Mouse (Mus musculus) CH12.LX (cell line): ENCODE results near the gene Pcsk2. TPM values are rescaled to one million over a fixed set of nuclear protein-coding genes. Genes with fewer than 3 reads are reported as not detected.

Experiments
- DNase-seq: peaks from one replicate; pipeline ENCODE4 v3.0.0-alpha.2; 2013; ENCODE audit errors: extremely low read depth
- H3K27ac ChIP-seq: 2 replicates; pipeline ENCODE4 v1.5.1; 2012; ENCODE audit warnings: low read depth, mild to moderate bottlenecking, control low read depth, moderate library complexity; ENCODE audit not compliant: insufficient read depth
- H3K27me3 ChIP-seq: replicated peaks from 2 replicates; pipeline ENCODE3; 2012; ENCODE audit warnings: inconsistent platforms
- H3K36me3 ChIP-seq, 2 experiments: replicated peaks in 1 of 2; 2 replicates each; pipeline versions ENCODE3 to v1.6.1; 2012; ENCODE audit warnings: inconsistent platforms in 1 of 2, low read length in 1 of 2, mild to moderate bottlenecking in 1 of 2, mixed read lengths in 1 of 2, moderate library complexity in 1 of 2; ENCODE audit not compliant: control insufficient read depth in 1 of 2, insufficient read depth in 1 of 2
- H3K4me1 ChIP-seq, 2 experiments: 2 replicates each; pipeline ENCODE4 v1.6.1; 2012; ENCODE audit warnings: inconsistent platforms in 1 of 2, moderate library complexity in 1 of 2; ENCODE audit not compliant: insufficient read depth in 2 of 2, control insufficient read depth in 1 of 2
- H3K4me2 ChIP-seq: 2 replicates; pipeline ENCODE4 v1.6.1; 2012; ENCODE audit warnings: low read depth, mild to moderate bottlenecking, control low read depth; ENCODE audit not compliant: poor library complexity, insufficient read depth, severe bottlenecking
- H3K4me3 ChIP-seq, 3 experiments: fragments of 150-350 bp in 1 of 3; sonication (generic) in 1 of 3; replicated peaks in 1 of 3; 2 replicates each; pipeline versions ENCODE3 to v1.5.1; 2011 to 2012; ENCODE audit warnings: low read depth in 2 of 3, low read length in 2 of 3, mild to moderate bottlenecking in 2 of 3, moderate library complexity in 2 of 3, control low read depth in 1 of 3, improper control_type of control experiment in 1 of 3, inconsistent platforms in 1 of 3, mixed read lengths in 1 of 3; ENCODE audit not compliant: poor library complexity in 1 of 3
- H3K79me2 ChIP-seq: replicated peaks from 2 replicates; pipeline ENCODE4 v1.6.1; 2012; ENCODE audit warnings: mild to moderate bottlenecking, moderate library complexity; ENCODE audit not compliant: control insufficient read depth, poor library complexity, insufficient read depth, severe bottlenecking; ENCODE audit errors: extremely low read depth
- H3K9ac ChIP-seq: 2 replicates; pipeline ENCODE4 v1.6.1; 2012; ENCODE audit warnings: low read depth, mild to moderate bottlenecking, control low read depth, moderate library complexity; ENCODE audit not compliant: insufficient read depth
- H3K9me3 ChIP-seq: replicated peaks from 2 replicates; pipeline ENCODE3; 2012; ENCODE audit warnings: low read length, inconsistent platforms, mixed read lengths
- BHLHE40 ChIP-seq: IDR thresholded peaks from 2 replicates; pipeline ENCODE4 v1.6.1; 2011; ENCODE audit warnings: mild to moderate bottlenecking, low read depth, low read length, improper control_type of control experiment
- CHD1 ChIP-seq: IDR thresholded peaks from 2 replicates; pipeline ENCODE4 v1.6.1; 2012; ENCODE audit warnings: low read depth, low read length, improper control_type of control experiment, inconsistent platforms
- CTCF ChIP-seq, 2 experiments: IDR thresholded peaks in 1 of 2; conservative IDR thresholded peaks in 1 of 2; 2 replicates each; pipeline ENCODE4 v1.5.1; 2011 to 2012; ENCODE audit warnings: low read depth in 2 of 2, low read length in 2 of 2, improper control_type of control experiment in 1 of 2, inconsistent platforms in 1 of 2, mild to moderate bottlenecking in 1 of 2, moderate library complexity in 1 of 2
- ETS1 ChIP-seq: conservative IDR thresholded peaks from 2 replicates; pipeline ENCODE4 v1.6.1; 2012; ENCODE audit warnings: low read depth, mild to moderate bottlenecking, inconsistent platforms, low read length, improper control_type of control experiment, moderate library complexity
- GABPA ChIP-seq: IDR thresholded peaks from 2 replicates; pipeline ENCODE4 v1.6.1; 2012; ENCODE audit warnings: low read depth, low read length, improper control_type of control experiment, inconsistent platforms; ENCODE audit not compliant: insufficient replicate concordance
- HCFC1 ChIP-seq: IDR thresholded peaks from 2 replicates; pipeline ENCODE4 v1.6.1; 2012; ENCODE audit warnings: low read depth, mild to moderate bottlenecking, inconsistent platforms, low read length, improper control_type of control experiment
- IRF4 ChIP-seq: IDR thresholded peaks from 2 replicates; pipeline ENCODE4 v1.6.1; 2014; ENCODE audit warnings: low read depth, mild to moderate bottlenecking, inconsistent platforms, low read length, improper control_type of control experiment
- JUND ChIP-seq: conservative IDR thresholded peaks from 2 replicates; pipeline ENCODE4 v1.6.1; 2011; ENCODE audit warnings: low read depth, low read length, improper control_type of control experiment
- KAT2A ChIP-seq: IDR thresholded peaks from 2 replicates; pipeline ENCODE4 v1.6.1; 2012; ENCODE audit warnings: low read length, improper control_type of control experiment, inconsistent platforms; ENCODE audit not compliant: insufficient replicate concordance
- MAX ChIP-seq: IDR thresholded peaks from 2 replicates; pipeline ENCODE4 v1.6.1; 2011; ENCODE audit warnings: low read length, improper control_type of control experiment
- MAZ ChIP-seq: IDR thresholded peaks from 2 replicates; pipeline ENCODE4 v1.6.1; 2012; ENCODE audit warnings: low read depth, mild to moderate bottlenecking, inconsistent platforms, low read length, improper control_type of control experiment, moderate library complexity
- MEF2A ChIP-seq: IDR thresholded peaks from 2 replicates; pipeline ENCODE4 v1.6.1; 2014; ENCODE audit warnings: low read depth, mild to moderate bottlenecking, inconsistent platforms, low read length, improper control_type of control experiment, borderline replicate concordance
- PAX5 ChIP-seq: IDR thresholded peaks from 2 replicates; pipeline ENCODE4 v1.6.1; 2012; ENCODE audit warnings: low read length, inconsistent platforms, mixed read lengths
- POLR2A ChIP-seq: IDR thresholded peaks from 2 replicates; pipeline ENCODE4 v1.6.1; 2011; ENCODE audit warnings: low read depth, mild to moderate bottlenecking, improper control_type of control experiment, low read length
- SIN3A ChIP-seq: IDR thresholded peaks from 2 replicates; pipeline ENCODE4 v1.6.1; 2012; ENCODE audit warnings: low read length, improper control_type of control experiment, inconsistent platforms
- SMC3 ChIP-seq: IDR thresholded peaks from 2 replicates; pipeline ENCODE4 v1.6.1; 2011; ENCODE audit warnings: low read depth, low read length, improper control_type of control experiment
- TBP ChIP-seq: conservative IDR thresholded peaks from 2 replicates; pipeline ENCODE4 v1.6.1; 2011; ENCODE audit warnings: low read depth, low read length, improper control_type of control experiment
- TCF12 ChIP-seq: IDR thresholded peaks from 2 replicates; pipeline ENCODE4 v1.6.1; 2014; ENCODE audit warnings: low read depth, mild to moderate bottlenecking, inconsistent platforms, low read length, improper control_type of control experiment
- UBTF ChIP-seq: IDR thresholded peaks from 2 replicates; pipeline ENCODE4 v1.6.1; 2012; ENCODE audit warnings: low read depth, mild to moderate bottlenecking, inconsistent platforms, low read length, improper control_type of control experiment, moderate library complexity
- USF2 ChIP-seq: conservative IDR thresholded peaks from 2 replicates; pipeline ENCODE4 v1.6.1; 2011; ENCODE audit warnings: low read depth, low read length, improper control_type of control experiment
- ZKSCAN1 ChIP-seq: IDR thresholded peaks from 2 replicates; pipeline ENCODE4 v1.6.1; 2012; ENCODE audit warnings: low read depth, inconsistent platforms, low read length, improper control_type of control experiment, borderline replicate concordance
- ZMIZ1 ChIP-seq: IDR thresholded peaks from 2 replicates; pipeline ENCODE4 v1.6.1; 2012; ENCODE audit warnings: low read depth, mild to moderate bottlenecking, inconsistent platforms, low read length, improper control_type of control experiment
- dilution Hi-C: fragments of 300-500 bp; cut with MboI; formaldehyde crosslinking; loops from 2 replicates; pipeline ENCODE4 v1.14.3; 2020; ENCODE audit warnings: low sequenced_read_pairs; ENCODE audit not compliant: extremely low pct_unique_long_range_greater_than_20kb, extremely low pct_ligation_motif_present
- in situ Hi-C: fragments of 300-500 bp; cut with MboI; formaldehyde crosslinking; loops from 3 replicates; pipeline ENCODE4 v1.14.3; 2019; ENCODE audit warnings: low sequenced_read_pairs, low pct_ligation_motif_present, low pct_unique_long_range_greater_than_20kb, mixed read lengths
- polyA plus RNA-seq: library from polyadenylated mRNA; unstranded; fragments of >175 nt; gene quantifications from 2 replicates; pipeline ENCODE4 v1.2.1, GENCODE M21; 2012; ENCODE audit warnings: low read depth; ENCODE audit not compliant: insufficient read length
- total RNA-seq, 2 experiments: library from RNA; depleted of rRNA; stranded (reverse); fragments of 300-350 nt in 1 of 2; fragments of >200 nt in 1 of 2; gene quantifications; 2 replicates each; pipeline ENCODE4 v1.2.3; 2012 to 2014

Pcsk2 gene
- total and polyA plus RNA-seq, 3 experiments = not detected

DNA sequence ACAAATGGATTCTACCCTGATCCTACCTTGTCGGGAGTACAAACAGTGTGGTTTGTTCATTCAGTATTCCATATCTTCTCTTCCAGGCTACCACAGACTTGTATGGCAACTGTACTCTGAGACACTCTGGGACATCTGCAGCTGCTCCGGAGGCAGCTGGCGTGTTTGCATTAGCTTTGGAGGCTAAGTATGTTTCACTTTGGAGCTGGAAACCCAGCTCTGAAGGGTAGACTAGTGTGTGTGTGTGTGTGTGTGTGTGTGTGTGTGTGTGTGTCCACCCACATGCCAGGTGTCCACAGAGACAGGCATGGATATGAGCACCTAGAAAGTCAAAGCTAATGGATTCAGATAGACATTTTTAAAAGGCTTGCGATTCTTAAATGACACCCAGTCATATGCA is 249.9 kb downstream of the Pcsk2 start:
- no peak overlapping the region for H3K4me3 ChIP-seq
- dilution Hi-C loops = no loop called here
- H3K36me3 ChIP-seq = no peaks in the 10 kb centered on the region
- H3K4me1 ChIP-seq = no peaks in the 10 kb centered on the region
- H3K9ac ChIP-seq = no peak overlapping the region
- no peak overlapping the region for H3K4me2 ChIP-seq
- DNase-seq = no peak
- TF ChIP-seq MEF2A (no peak), ZMIZ1 (no peak), TBP (no peak), ETS1 (no peak), BHLHE40 (no peak), USF2 (no peak), HCFC1 (no peak), PAX5 (no peak), CHD1 (no peak), MAZ (no peak), JUND (no peak), TCF12 (no peak), UBTF (no peak), GABPA (no peak), IRF4 (no peak), CTCF (conservative IDR thresholded peaks at IDR 0.05 in 1 of 2, IDR thresholded peaks at IDR 0.05 in 1 of 2; ENCODE audit: low read depth in 2 of 2, low read length in 2 of 2) (no peak), SMC3 (no peak), SIN3A (no peak)
- H3K27ac ChIP-seq = no peak overlapping the region
- H3K9me3 ChIP-seq = no peaks in the 10 kb centered on the region
- H3K27me3 ChIP-seq = peaks cover 81% of the 10 kb centered on the region
- in situ Hi-C loops = loop anchor here (25.0 kb wide), 1 partner anchor 684 kb away; no protein-coding TSS in a partner anchor
- H3K79me2 ChIP-seq = no peaks in the 10 kb centered on the region

DNA sequence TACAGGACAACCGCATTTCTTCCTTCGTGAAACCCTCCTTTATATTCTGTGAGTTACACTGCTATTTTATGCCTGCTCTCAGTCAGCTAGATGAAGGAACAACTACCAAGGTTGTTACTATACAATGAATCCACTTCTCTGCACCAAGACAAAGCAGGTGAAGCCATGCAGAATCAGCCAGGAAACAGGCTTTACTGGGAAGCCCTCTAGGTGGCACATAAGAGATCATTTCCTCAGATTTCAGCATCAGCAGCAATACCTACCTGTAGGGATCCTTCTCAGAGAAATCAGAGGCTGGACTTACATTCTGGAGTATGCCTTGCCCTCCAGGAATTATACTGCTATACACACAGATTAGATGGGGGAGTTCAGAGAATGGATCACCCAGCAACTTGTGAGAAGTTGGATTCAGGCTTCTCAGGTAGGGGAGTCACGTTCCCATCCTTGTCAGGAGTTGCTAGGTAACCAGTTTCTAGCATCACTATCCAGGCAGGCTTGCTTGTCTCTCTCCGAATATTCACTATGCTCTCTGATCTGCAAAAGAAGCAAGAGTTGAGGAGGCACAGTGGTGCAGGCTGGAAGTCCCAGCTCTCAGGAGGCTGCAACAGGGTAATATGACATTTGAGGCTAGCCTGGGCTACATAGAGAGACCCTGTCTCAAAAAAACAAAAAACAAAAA is 250.5 kb downstream of the Pcsk2 start:
- Histone ChIP-seq H3K4me2 (no peak overlapping the region), H3K9ac (no peak overlapping the region), H3K9me3 (no peaks in the 10 kb centered on the region), H3K36me3 (no peaks in the 10 kb centered on the region), H3K4me3 (no peak overlapping the region), H3K27me3 (peaks cover 86% of the 10 kb centered on the region), H3K79me2 (no peaks in the 10 kb centered on the region), H3K4me1 (no peaks in the 10 kb centered on the region), H3K27ac (no peak overlapping the region)
- TF ChIP-seq CTCF (conservative IDR thresholded peaks at IDR 0.05 in 1 of 2, IDR thresholded peaks at IDR 0.05 in 1 of 2; ENCODE audit: low read depth in 2 of 2, low read length in 2 of 2) (no peak), KAT2A (no peak), ZKSCAN1 (no peak), POLR2A (no peak), MAX (no peak), SIN3A (no peak)
- dilution Hi-C loops (no loop called here), in situ Hi-C loops (loop anchor here (25.0 kb wide), 1 partner anchor 684 kb away; no protein-coding TSS in a partner anchor)
- no peak for DNase-seq
